In the genomic region with DNA sequence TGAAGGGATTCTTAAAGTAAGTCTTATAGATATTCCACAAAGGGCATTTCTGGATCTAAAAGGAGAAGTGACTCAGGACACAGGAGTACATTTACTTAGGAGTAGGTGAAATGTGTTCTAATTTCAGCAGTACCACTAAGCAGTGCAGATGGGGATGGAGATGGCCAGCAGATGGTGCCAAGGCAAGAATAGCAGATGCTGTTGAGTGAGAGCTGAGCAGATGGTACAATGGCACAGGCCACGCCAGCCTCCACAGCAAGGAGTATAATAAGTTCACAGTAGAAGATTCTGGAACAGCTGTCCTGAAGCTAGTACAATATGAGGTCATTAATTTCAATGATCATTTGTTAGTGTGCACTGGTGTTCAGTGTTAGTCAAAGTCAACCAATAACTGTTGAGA, we compare ENCODE assay signal across 12 mouse cellular contexts. TPM values are rescaled to one million over a fixed set of nuclear protein-coding genes. Genes with fewer than 3 reads are reported as not detected.
DNase-seq lines count a peak whose midpoint lies in the region; ATAC-seq and TF ChIP-seq lines count a peak whose summit lies in the region.
"Had no signal": no experiment of that assay in that cellular context is flagged by ENCODE, and none has a peak within 500 bp of the region (broad histone marks: within the 10 kb centered on the region; RNA-seq: fewer than 3 reads in every experiment).

No protein-coding gene starts in this region.

- no peaks in the 10 kb centered on the region for H3K79me2 ChIP-seq in heart, adult 2 months (replicated peaks; ENCODE audit: control insufficient read depth, insufficient read depth, low read length)

- no peaks in the 10 kb centered on the region for H3K9me3 ChIP-seq in hindbrain, embryonic 16.5 days (ENCODE audit: control insufficient read depth, low read length)

- no peak overlapping the region for H3K4me3 ChIP-seq in hindbrain, embryonic 16.5 days (ENCODE audit: low read length)
- H3K4me3 ChIP-seq in heart, adult 2 months: no peak overlapping the region

- no peaks in the 10 kb centered on the region for H3K36me3 ChIP-seq in hindbrain, embryonic 16.5 days (ENCODE audit: control insufficient read depth, insufficient read depth, low read length)
- H3K36me3 ChIP-seq in heart, adult 2 months (ENCODE audit: control insufficient read depth, insufficient read depth, low read length): no peaks in the 10 kb centered on the region

- DNase-seq in cerebellum, adult 11 months: peak; percentile 12
- DNase-seq in cerebellum, postnatal 25 days: peak; percentile 59 to 69
- DNase-seq in left cerebral cortex, postnatal 14 days (ENCODE audit: low spot score in 2 of 2): peak; percentile 47 to 66
- DNase-seq in kidney, postnatal 36 days: no peak
- DNase-seq in yolk sac, embryonic 10.5 days (ENCODE audit: low spot score): no peak
- no peak for DNase-seq in heart, adult 2 months
- DNase-seq in adrenal gland, adult 18-20 months (ENCODE audit: low spot score in 2 of 2): no peak
- DNase-seq: lung, postnatal 36 days had no signal

- no peak for TF ChIP-seq CTCF in heart, adult 2 months (IDR thresholded peaks at IDR 0.05)

- no peak overlapping the region for H3K4me2 ChIP-seq in hindbrain, embryonic 16.5 days (ENCODE audit: low read length)

- intact Hi-C loops in left cerebral cortex, postnatal 14 days (cut with DNase I): no loop called here
- intact Hi-C loops in heart, adult 2 months (cut with DNase I): no loop called here

- H3K27ac ChIP-seq in hindbrain, embryonic 16.5 days (ENCODE audit: low read depth, low read length): no peak overlapping the region
- H3K27ac ChIP-seq in heart, adult 2 months: no peak overlapping the region

- no peak overlapping the region for H3K9ac ChIP-seq in hindbrain, embryonic 16.5 days (ENCODE audit: low read depth, low read length)
- H3K9ac ChIP-seq in heart, adult 2 months (ENCODE audit: low read depth, low read length): no peak overlapping the region

- 39% methylated on average over 1 of the region's 1 CpGs for WGBS in hindbrain, embryonic 16.5 days
- WGBS in heart, adult 2 months: 54% methylated on average over 1 of the region's 1 CpGs

- ATAC-seq in hindbrain, embryonic 16.5 days: peak; percentile 97

- H3K27me3 ChIP-seq in hindbrain, embryonic 16.5 days (replicated peaks; ENCODE audit: control insufficient read depth, insufficient read depth, low read length): no peaks in the 10 kb centered on the region
- H3K27me3 ChIP-seq in heart, adult 2 months (ENCODE audit: control insufficient read depth, insufficient read depth, low read length): no peaks in the 10 kb centered on the region

- no peak for TF ChIP-seq EP300 in heart, adult 2 months (IDR thresholded peaks at IDR 0.05; ENCODE audit: insufficient read depth, low read depth, low read length)

- H3K4me1 ChIP-seq in hindbrain, embryonic 16.5 days (ENCODE audit: control insufficient read depth, insufficient read depth, low read depth, low read length): no peaks in the 10 kb centered on the region
- no peaks in the 10 kb centered on the region for H3K4me1 ChIP-seq in heart, adult 2 months (ENCODE audit: control insufficient read depth, insufficient read depth, low read length)

- TF ChIP-seq POLR2A in heart, adult 2 months (IDR thresholded peaks at IDR 0.05; ENCODE audit: insufficient read depth, low read depth, low read length): no peak

RNA-seq across cellular contexts. Expression of a gene that starts 22.6 kb away (rescaled TPM):
- not detected in 2 replicates for polyA plus RNA-seq in hindbrain, embryonic 16.5 days (2015; fragmentation: Nextera tagmentation; extraction: Ambion mirVana)
- total RNA-seq in left cerebral cortex, postnatal 14 days (2021): not detected
- total RNA-seq in heart, adult 2 months (2021): not detected
- polyA plus RNA-seq in heart, adult 2 months (2012; rRNA removed): not detected in 2 replicates
- total RNA-seq in adrenal gland, adult 18-20 months (2021): not detected
- total RNA-seq: adrenal gland, postnatal 4 days had no signal
- polyA plus RNA-seq: heart, embryonic 14.5 days; limb, embryonic 11.5 days had no signal

Comparison
In these comparisons a context has a peak if more than half of its experiments do, and no peak if none do; other contexts are left out.
1. DNase-seq: peak in cerebellum, adult 11 months (single experiment), cerebellum, postnatal 25 days (2 of 2) and left cerebral cortex, postnatal 14 days (2 of 2); none in kidney, postnatal 36 days (0 of 2), yolk sac, embryonic 10.5 days (single experiment), heart, adult 2 months (0 of 2) and adrenal gland, adult 18-20 months (0 of 2).